Mouse (Mus musculus) ovary, adult 10 weeks (tissue): ENCODE data around the gene Rab2b. TPM values are rescaled to one million over a fixed set of nuclear protein-coding genes. Genes with fewer than 3 reads are reported as not detected.

Experiments used
- polyA plus RNA-seq: library from polyadenylated mRNA; stranded (reverse); fragments of 350-450 nt; fragmentation: Illumina TruSeq; extraction: RNeasy Lipid Tissue Mini Kit (QIAGEN cat#74804); gene quantifications from one replicate; pipeline ENCODE4 v1.2.3, GENCODE M21; 2014

Rab2b gene
- 38.3 TPM for polyA plus RNA-seq

GRCm38 (mm10) chr14:52278932-52279746 lies at the start of gene Rab2b, which contains the start of gene Tox4:
Rab2b (minus strand) TSS chr14:52279545.
Tox4 (plus strand) TSS chr14:52279146.

GRCm38 (mm10) chr14:52327910-52328812 lies 48.8 kb upstream of the Rab2b start, which contains the start of gene Sall2:
Sall2 (minus strand) TSS chr14:52328762.

GRCm38 (mm10) chr14:52304644-52305271 lies 25.4 kb upstream of the Rab2b start, which contains the start of gene Mettl3:
Mettl3 (minus strand) TSS chr14:52305128.

GRCm38 (mm10) chr14:52257484-52258213 lies 21.7 kb downstream of the Rab2b start, which contains the start of gene Chd8:
Chd8 (minus strand) TSS chr14:52257780.

Other genes starting within 250 kb of the Rab2b start
- not detected for gene Olfr221, start 237.1 kb downstream of the Rab2b start, polyA plus RNA-seq
- gene Hnrnpc, start 175.5 kb downstream of the Rab2b start, polyA plus RNA-seq, result 552 TPM
- gene Rpgrip1, start 168.8 kb downstream of the Rab2b start, polyA plus RNA-seq, result 1.2 TPM
- gene Supt16, start 82.1 kb downstream of the Rab2b start, polyA plus RNA-seq, result 121 TPM
- gene Chd8, start 21.8 kb downstream of the Rab2b start, polyA plus RNA-seq, result 122 TPM
- 51.2 TPM for gene Tox4, start 399 bp downstream of the Rab2b start, polyA plus RNA-seq
- gene Mettl3, start 25.6 kb upstream of the Rab2b start, polyA plus RNA-seq, result 30.6 TPM
- 15.3 TPM for gene Sall2, start 49.2 kb upstream of the Rab2b start, polyA plus RNA-seq
- gene Olfr1513, start 76.9 kb upstream of the Rab2b start, polyA plus RNA-seq, result not detected
- gene Olfr1512, start 99.6 kb upstream of the Rab2b start, polyA plus RNA-seq, result not detected
- gene Olfr1511, start 117.8 kb upstream of the Rab2b start, polyA plus RNA-seq, result not detected
- gene Olfr1510, start 134.8 kb upstream of the Rab2b start, polyA plus RNA-seq, result not detected
- gene Olfr1509, start 163.4 kb upstream of the Rab2b start, polyA plus RNA-seq, result not detected
- not detected for gene Olfr1508, start 187.9 kb upstream of the Rab2b start, polyA plus RNA-seq
- not detected for gene Olfr1507, start 216.2 kb upstream of the Rab2b start, polyA plus RNA-seq